Mouse (Mus musculus): Measurements from ENCODE around the gene Clcf1. TPM values are rescaled to one million over a fixed set of nuclear protein-coding genes. Genes with fewer than 3 reads are reported as not detected.
A peak's percentile ranks its signal among the peaks of the same experiment; 100 is the strongest.
"Not testable (repeated sequence)": the region's sequence is repeated elsewhere in the genome, so short reads cannot be mapped to it uniquely, and the experiment has no call there.

The Clcf1 gene
- polyA plus RNA-seq, 1 experiment from 2014 or later = 0.73 TPM

DNA sequence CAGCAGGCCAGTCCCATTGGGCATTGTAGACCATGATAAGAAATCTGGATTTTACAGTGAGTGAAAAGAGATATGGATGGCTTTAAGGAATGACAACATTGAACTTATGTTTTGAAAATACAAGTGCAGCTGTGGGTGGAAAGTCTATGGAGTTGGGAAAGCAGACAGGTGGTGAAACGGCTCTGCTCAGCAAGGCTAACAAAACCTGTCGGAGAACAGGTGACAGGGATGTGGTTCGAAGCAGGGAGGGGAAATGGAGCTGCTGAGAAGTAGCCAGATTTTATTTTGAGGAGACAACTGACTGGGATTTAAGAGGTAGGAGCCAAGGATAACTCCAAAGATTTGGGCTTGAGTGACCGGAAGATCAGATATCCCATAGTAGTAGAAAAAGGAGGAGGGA lies 20.5 kb downstream of the Clcf1 start:
- Histone ChIP-seq H3K36me3 (no peaks in the 10 kb centered on the region), H3K9ac (no peak overlapping the region), H3K4me1 (peaks cover 35% of the 10 kb centered on the region), H3K4me2 (no peak overlapping the region), H3K27ac (no peak overlapping the region), H3K4me3 (no peak overlapping the region), H3K9me3 (replicated peaks) (no peaks in the 10 kb centered on the region), H3K27me3 (replicated peaks) (peaks cover 16% of the 10 kb centered on the region)
- WGBS (ENCODE audit: insufficient replicate concordance) = 54% methylated on average over 4 of the region's 4 CpGs
- no peak for ATAC-seq

- no peak overlapping the region for H3K9ac ChIP-seq
- H3K27ac ChIP-seq = no peak overlapping the region
- no peaks in the 10 kb centered on the region for H3K4me1 ChIP-seq
- H3K4me3 ChIP-seq = no peak overlapping the region
- no peaks in the 10 kb centered on the region for H3K9me3 ChIP-seq (replicated peaks)
- no peaks in the 10 kb centered on the region for H3K36me3 ChIP-seq
- no peak for ATAC-seq
- H3K27me3 ChIP-seq (replicated peaks) = 0 out of 2 replicates have a peak, but pooled peaks cover 3% of the 10 kb centered on the region
- no peak overlapping the region for H3K4me2 ChIP-seq
- 57% methylated on average over 8 of the region's 8 CpGs for WGBS (ENCODE audit: insufficient replicate concordance)
These were observed 26.2 kb downstream of the Clcf1 start for GRCm38 (mm10) chr19:4240247-4240668.

- H3K36me3 ChIP-seq = no peaks in the 10 kb centered on the region
- H3K9ac ChIP-seq = no peak overlapping the region
- WGBS (ENCODE audit: insufficient replicate concordance) = 55% methylated on average over 3 of the region's 3 CpGs
- 0 out of 2 replicates have a peak, but pooled peaks cover 3% of the 10 kb centered on the region for H3K27me3 ChIP-seq (replicated peaks)
- no peak overlapping the region for H3K27ac ChIP-seq
- H3K4me3 ChIP-seq = no peak overlapping the region
- no peaks in the 10 kb centered on the region for H3K9me3 ChIP-seq (replicated peaks)
- no peak overlapping the region for H3K4me2 ChIP-seq
- H3K4me1 ChIP-seq = no peaks in the 10 kb centered on the region
- no peak for ATAC-seq
These were observed 28.4 kb downstream of the Clcf1 start for GRCm38 (mm10) chr19:4242416-4242815.

DNA sequence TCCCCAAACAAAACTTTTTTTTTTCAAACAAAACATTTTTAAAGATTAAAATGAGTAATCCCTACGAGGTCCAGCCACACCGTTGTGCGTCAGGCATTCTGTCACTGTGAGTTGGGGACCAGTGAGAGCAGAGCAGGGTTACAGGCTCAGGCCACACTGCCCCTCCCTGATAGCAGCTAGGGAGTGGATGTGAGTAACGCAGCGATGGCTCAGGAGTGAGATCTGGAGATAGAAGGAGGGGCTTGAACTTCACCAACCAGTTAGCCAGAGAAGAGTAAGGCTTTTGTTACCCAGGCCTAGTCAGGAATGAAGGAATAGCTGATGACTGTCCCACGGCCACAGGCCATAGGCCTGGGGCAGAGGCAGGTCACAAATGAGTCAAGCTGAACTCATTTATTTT lies 30.7 kb downstream of the Clcf1 start:
- no peak for ATAC-seq
- no peak overlapping the region for H3K4me3 ChIP-seq
- WGBS (ENCODE audit: insufficient replicate concordance) = 63% methylated on average over 6 of the region's 6 CpGs
- H3K4me2 ChIP-seq = no peak overlapping the region
- no peak overlapping the region for H3K27ac ChIP-seq
- H3K4me1 ChIP-seq = no peaks in the 10 kb centered on the region
- H3K9me3 ChIP-seq (replicated peaks) = no peaks in the 10 kb centered on the region
- H3K36me3 ChIP-seq = no peaks in the 10 kb centered on the region
- H3K27me3 ChIP-seq (replicated peaks) = 0 out of 2 replicates have a peak, but pooled peaks cover 7% of the 10 kb centered on the region
- H3K9ac ChIP-seq = no peak overlapping the region

- H3K27me3 ChIP-seq (replicated peaks) = 0 out of 2 replicates have a peak, but pooled peaks cover 7% of the 10 kb centered on the region
- no peak overlapping the region for H3K4me3 ChIP-seq
- H3K36me3 ChIP-seq = no peaks in the 10 kb centered on the region
- H3K4me1 ChIP-seq = no peaks in the 10 kb centered on the region
- no peak overlapping the region for H3K9ac ChIP-seq
- 33% methylated on average over 1 of the region's 1 CpGs for WGBS (ENCODE audit: insufficient replicate concordance)
- no peak for ATAC-seq
- no peaks in the 10 kb centered on the region for H3K9me3 ChIP-seq (replicated peaks)
- no peak overlapping the region for H3K4me2 ChIP-seq
- no peak overlapping the region for H3K27ac ChIP-seq
These were observed 33.0 kb downstream of the Clcf1 start for GRCm38 (mm10) chr19:4247010-4247409.

GRCm38 (mm10) chr19:4248683-4249082 lies 34.6 kb downstream of the Clcf1 start:
- not testable (repeated sequence) for H3K36me3 ChIP-seq; H3K9me3 ChIP-seq (replicated peaks); ATAC-seq; H3K4me2 ChIP-seq; H3K27ac ChIP-seq; H3K4me3 ChIP-seq; H3K27me3 ChIP-seq (replicated peaks); H3K4me1 ChIP-seq; H3K9ac ChIP-seq
- 38% methylated on average over 1 of the region's 1 CpGs for WGBS (ENCODE audit: insufficient replicate concordance)

GRCm38 (mm10) chr19:4254230-4254629 lies 40.2 kb downstream of the Clcf1 start:
- WGBS (ENCODE audit: insufficient replicate concordance) = 74% methylated on average over 7 of the region's 7 CpGs
- Histone ChIP-seq H3K4me2 (no peak overlapping the region), H3K4me1 (peaks cover 18% of the 10 kb centered on the region), H3K27me3 (replicated peaks) (0 out of 2 replicates have a peak, but pooled peaks cover 5% of the 10 kb centered on the region), H3K4me3 (no peak overlapping the region), H3K27ac (no peak overlapping the region), H3K9me3 (replicated peaks) (no peaks in the 10 kb centered on the region), H3K36me3 (no peaks in the 10 kb centered on the region), H3K9ac (no peak overlapping the region)
- ATAC-seq = no peak

- Histone ChIP-seq H3K27ac (no peak overlapping the region), H3K9me3 (replicated peaks) (no peaks in the 10 kb centered on the region), H3K4me3 (no peak overlapping the region), H3K4me2 (no peak overlapping the region), H3K36me3 (no peaks in the 10 kb centered on the region), H3K27me3 (replicated peaks) (0 out of 2 replicates have a peak, but pooled peaks cover 5% of the 10 kb centered on the region), H3K4me1 (peaks cover 21% of the 10 kb centered on the region), H3K9ac (no peak overlapping the region)
- ATAC-seq = no peak
- WGBS (ENCODE audit: insufficient replicate concordance) = 70% methylated on average over 11 of the region's 11 CpGs
These were observed 41.6 kb downstream of the Clcf1 start for GRCm38 (mm10) chr19:4255583-4256162.

DNA sequence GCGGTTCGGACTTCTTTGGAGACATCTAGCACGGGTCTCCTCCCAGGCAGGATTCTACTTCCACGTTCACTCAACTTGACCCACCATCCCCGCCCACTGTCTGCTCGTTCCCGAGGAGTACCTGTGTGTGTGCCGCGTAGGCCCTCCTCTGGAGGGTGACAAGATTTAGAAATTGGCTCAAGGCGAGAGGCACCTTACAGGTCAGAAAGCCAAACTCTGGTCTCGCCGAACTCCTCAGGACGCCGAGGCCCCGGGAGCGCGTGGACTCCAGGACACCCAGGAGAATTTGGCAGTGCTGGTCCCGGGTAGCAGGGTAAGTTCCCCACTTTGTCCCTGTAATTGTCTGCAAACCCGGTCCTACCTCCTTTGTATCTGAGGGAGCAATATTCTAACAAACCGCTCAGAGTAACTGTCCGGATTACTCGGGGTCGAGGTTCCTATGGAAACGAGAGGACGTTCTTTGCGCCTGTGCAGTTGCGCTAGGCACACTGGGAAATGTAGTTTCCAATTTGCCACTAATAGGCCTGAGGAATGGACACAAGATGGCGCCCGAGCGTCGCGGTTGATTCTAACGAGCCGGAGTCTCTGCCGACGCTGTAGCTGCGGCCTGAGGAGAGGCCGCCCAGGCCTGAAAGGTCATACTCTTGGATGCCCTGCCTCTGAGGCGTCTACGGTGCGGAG lies 43.3 kb downstream of the Clcf1 start:
- H3K4me1 ChIP-seq = peaks cover 21% of the 10 kb centered on the region
- peak overlapping the region; percentile 72 for H3K9ac ChIP-seq
- H3K4me3 ChIP-seq = peak overlapping the region; percentile 72
- H3K9me3 ChIP-seq (replicated peaks) = no peaks in the 10 kb centered on the region
- H3K27me3 ChIP-seq (replicated peaks) = 0 out of 2 replicates have a peak, but pooled peaks cover 5% of the 10 kb centered on the region
- under 1% methylated on average over 41 of the region's 41 CpGs for whole genome bisulfite sequencing (ENCODE audit: insufficient replicate concordance)
- ATAC-seq = peak; percentile 85
- peak overlapping the region; percentile 96 for H3K4me2 ChIP-seq
- no peaks in the 10 kb centered on the region for H3K36me3 ChIP-seq
- no peak overlapping the region for H3K27ac ChIP-seq

- Histone ChIP-seq H3K4me1 (peaks cover 21% of the 10 kb centered on the region), H3K27ac (no peak overlapping the region), H3K9me3 (replicated peaks) (no peaks in the 10 kb centered on the region), H3K27me3 (replicated peaks) (0 out of 2 replicates have a peak, but pooled peaks cover 5% of the 10 kb centered on the region), H3K36me3 (no peaks in the 10 kb centered on the region), H3K4me2 (peak overlapping the region; percentile 96), H3K4me3 (peak overlapping the region; percentile 72), H3K9ac (peak overlapping the region; percentile 72)
- 30% methylated on average over 12 of the region's 12 CpGs for WGBS (ENCODE audit: insufficient replicate concordance)
- ATAC-seq = no peak
These were observed 43.8 kb downstream of the Clcf1 start for GRCm38 (mm10) chr19:4257897-4258252.

- 50% methylated on average over 8 of the region's 8 CpGs for WGBS (ENCODE audit: insufficient replicate concordance)
- Histone ChIP-seq H3K27ac (no peak overlapping the region), H3K9ac (no peak overlapping the region), H3K4me3 (no peak overlapping the region), H3K36me3 (no peaks in the 10 kb centered on the region), H3K9me3 (replicated peaks) (no peaks in the 10 kb centered on the region), H3K4me2 (no peak overlapping the region), H3K4me1 (peaks cover 20% of the 10 kb centered on the region), H3K27me3 (replicated peaks) (peaks cover 9% of the 10 kb centered on the region; the same call in 1 of the 2 replicates)
- 0 out of 2 replicates have a peak, but pooled peaks have one; percentile 30 for ATAC-seq
These were observed 47.1 kb downstream of the Clcf1 start for GRCm38 (mm10) chr19:4261038-4261698.

DNA sequence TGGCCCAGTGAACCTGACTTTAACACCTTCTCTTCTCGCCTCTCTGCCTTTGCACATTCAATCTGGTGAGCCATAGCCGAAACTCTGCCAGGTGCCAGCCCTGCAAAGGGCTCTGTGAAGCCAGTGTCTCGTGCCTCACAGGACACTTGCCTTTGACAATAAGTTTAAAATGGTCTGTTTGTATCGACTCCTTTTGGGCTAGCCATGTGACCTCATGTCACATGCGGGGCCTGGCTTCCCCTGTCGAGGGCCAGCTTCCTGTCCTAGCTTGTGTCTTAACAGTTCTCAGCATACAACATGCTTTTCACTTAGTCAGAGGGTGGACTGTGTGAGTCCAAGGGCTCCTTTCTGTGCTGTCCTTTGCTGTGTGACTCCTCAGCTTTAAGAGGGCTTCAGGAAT lies 48.7 kb downstream of the Clcf1 start:
- WGBS (ENCODE audit: insufficient replicate concordance) = 49% methylated on average over 6 of the region's 6 CpGs
- no peaks in the 10 kb centered on the region for H3K9me3 ChIP-seq (replicated peaks)
- H3K4me1 ChIP-seq = peaks cover 8% of the 10 kb centered on the region
- H3K27ac ChIP-seq = no peak overlapping the region
- H3K9ac ChIP-seq = no peak overlapping the region
- peaks cover 22% of the 10 kb centered on the region; the same call in 1 of the 2 replicates for H3K27me3 ChIP-seq (replicated peaks)
- no peak for ATAC-seq
- H3K4me2 ChIP-seq = no peak overlapping the region
- no peaks in the 10 kb centered on the region for H3K36me3 ChIP-seq
- H3K4me3 ChIP-seq = no peak overlapping the region
